Mouse (Mus musculus) stomach, postnatal 0 days (tissue): ENCODE data around the gene Fam214b.

ENCODE experiments used
- CTCF ChIP-seq: IDR thresholded peaks from 2 replicates; pipeline ENCODE4 v1.5.1; 2016; ENCODE audit warnings: antibody characterized with exemption, low read depth, mild to moderate bottlenecking, moderate library complexity
- EP300 ChIP-seq: optimal IDR thresholded peaks from 2 replicates; pipeline ENCODE3; 2016; ENCODE audit warnings: antibody characterized with exemption

GRCm38 (mm10) chr4:42998022-42998421 lies 48.0 kb downstream of the Fam214b start:
- no peak for TF ChIP-seq CTCF
- TF ChIP-seq EP300, result no peak
